Mouse (Mus musculus): ENCODE results near the gene Zfp12.

DNA sequence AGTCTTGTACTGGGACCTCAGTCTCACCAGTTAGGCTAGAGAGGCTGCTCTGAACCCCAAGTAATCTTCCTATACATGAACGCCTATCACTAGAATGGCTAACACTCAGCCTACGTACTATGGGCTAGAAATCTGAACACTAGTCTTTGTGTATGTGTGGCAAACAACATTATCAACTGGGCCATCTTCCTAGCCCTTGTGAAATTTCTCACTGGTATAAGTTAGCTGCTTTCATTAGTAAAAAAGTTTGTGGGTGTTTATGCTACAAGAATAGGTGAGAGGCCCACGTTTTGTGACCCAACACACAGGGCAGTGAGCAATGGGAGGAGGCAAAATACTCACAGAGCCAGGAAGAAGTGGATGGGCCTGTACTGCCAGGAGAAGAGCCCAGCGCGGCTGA lies 14.0 kb upstream of the Zfp12 start:
- TF ChIP-seq SIN3A (IDR thresholded peaks at IDR 0.05; ENCODE audit: low read length) (no peak), CTCF (IDR thresholded peaks at IDR 0.05 in 2 of 3, conservative IDR thresholded peaks at IDR 0.05 in 1 of 3; ENCODE audit: control insufficient read depth in 1 of 3, insufficient read depth in 1 of 3, low read depth in 2 of 3, low read length in 3 of 3, poor library complexity in 1 of 3, severe bottlenecking in 1 of 3) (no peak), GATA1 (IDR thresholded peaks at IDR 0.05; ENCODE audit: low read depth, low read length) (no peak), GABPA (IDR thresholded peaks at IDR 0.05; ENCODE audit: low read depth, low read length) (no peak), ZKSCAN1 (IDR thresholded peaks at IDR 0.05; ENCODE audit: low read depth, low read length) (no peak), POLR2A (IDR thresholded peaks at IDR 0.05; ENCODE audit: control insufficient read depth in 1 of 2, insufficient read depth in 1 of 2, low read depth in 1 of 2, low read length in 2 of 2, poor library complexity in 1 of 2) (no peak)
